32 mouse cellular contexts compared by ENCODE assay signal in genomic region chr9:83324336-83324735, GRCm38 (mm10).
DNase-seq lines count a peak whose midpoint lies in the region; ATAC-seq and TF ChIP-seq lines count a peak whose summit lies in the region.
"Had no signal": no experiment of that assay in that cellular context is flagged by ENCODE, and none has a peak within 500 bp of the region (broad histone marks: within the 10 kb centered on the region; RNA-seq: fewer than 3 reads in every experiment).

No protein-coding gene starts in this region.

- WGBS in stomach, postnatal 0 days: 76% methylated on average over 3 of the region's 3 CpGs

- H3K9ac ChIP-seq in stomach, postnatal 0 days (ENCODE audit: low read length): no peak overlapping the region
- H3K9ac ChIP-seq: embryonic facial prominence, embryonic 12.5 days; forebrain, embryonic 15.5 days; hindbrain, embryonic 14.5 days; limb, embryonic 12.5 days; liver, embryonic 15.5 days; lung, embryonic 15.5 days; midbrain, embryonic 12.5 days; neural tube, embryonic 12.5 days had no signal

- H3K27me3 ChIP-seq in C2C12 (ENCODE audit: control insufficient read depth, insufficient read depth, insufficient read length): no peaks in the 10 kb centered on the region
- no peaks in the 10 kb centered on the region for H3K27me3 ChIP-seq in stomach, postnatal 0 days (ENCODE audit: control insufficient read depth, insufficient read depth, low read length)
- H3K27me3 ChIP-seq: embryonic facial prominence, embryonic 12.5 days; forebrain, embryonic 15.5 days; limb, embryonic 12.5 days; liver, embryonic 15.5 days; lung, embryonic 15.5 days; midbrain, embryonic 12.5 days; neural tube, embryonic 12.5 days had no signal

- no peaks in the 10 kb centered on the region for H3K36me3 ChIP-seq in C2C12 (ENCODE audit: control insufficient read depth, insufficient read depth)
- H3K36me3 ChIP-seq in stomach, postnatal 0 days (ENCODE audit: control insufficient read depth, insufficient read depth, low read length): no peaks in the 10 kb centered on the region
- H3K36me3 ChIP-seq: embryonic facial prominence, embryonic 12.5 days; forebrain, embryonic 15.5 days; limb, embryonic 12.5 days; liver, embryonic 15.5 days; lung, embryonic 15.5 days; midbrain, embryonic 12.5 days; neural tube, embryonic 12.5 days had no signal

- intact Hi-C loops in heart, postnatal 10 days (cut with DNase I): no loop called here

- H3ac ChIP-seq in C2C12 (ENCODE audit: control insufficient read depth, insufficient read length, low read depth): no peak overlapping the region

- TF ChIP-seq EP300 in stomach, postnatal 0 days (optimal IDR thresholded peaks at IDR 0.05): no peak

- peak; percentile 3 for DNase-seq in lung, postnatal 25 days (ENCODE audit: low spot score)
- DNase-seq in lung, postnatal 10 days: no peak
- peak; percentile 7 for DNase-seq in naive thymus-derived CD4-positive, alpha-beta T cell, adult 2 months (ENCODE audit: low read depth)
- DNase-seq in heart, postnatal 10 days: no peak
- DNase-seq in stomach, postnatal 0 days (ENCODE audit: low spot score): no peak
- DNase-seq: adrenal gland, adult 2 months; adrenal gland, postnatal 36 days; cerebellum, adult 8-10 months; cerebellum, postnatal 36 days; embryo, embryonic 11 days; gastrocnemius, postnatal 25 days; heart, adult 18-20 months; heart, postnatal 4 days; kidney, adult 9 months; kidney, postnatal 10 days; layer of hippocampus, adult 9-11 months; right cerebral cortex, postnatal 4 days; thymus, postnatal 36 days had no signal

- H3K79me3 ChIP-seq in C2C12 (ENCODE audit: low read depth): no peaks in the 10 kb centered on the region

- ATAC-seq in granulocyte monocyte progenitor cell, adult 5-6 weeks (replicated peaks; ENCODE audit: poor library complexity, severe bottlenecking): peak; percentile 94
- no peak for ATAC-seq in stomach, postnatal 0 days (ENCODE audit: low FRiP score, low TSS enrichment)
- ATAC-seq: activated CD4-positive, CD25-positive, alpha-beta regulatory T cell, adult 4 months; forebrain, embryonic 15.5 days; intestine, postnatal 0 days had no signal

- H3K4me1 ChIP-seq in stomach, postnatal 0 days (replicated peaks; ENCODE audit: control insufficient read depth, insufficient read depth): no peaks in the 10 kb centered on the region
- H3K4me1 ChIP-seq: liver, embryonic 15.5 days had no signal

- TF ChIP-seq CTCF in C2C12 (IDR thresholded peaks at IDR 0.05; ENCODE audit: control insufficient read depth, insufficient read depth, insufficient read length): no peak
- TF ChIP-seq CTCF in stomach, postnatal 0 days (IDR thresholded peaks at IDR 0.05; ENCODE audit: low read depth): no peak

- H3K9me3 ChIP-seq in stomach, postnatal 0 days (ENCODE audit: control insufficient read depth, low read length): no peaks in the 10 kb centered on the region
- H3K9me3 ChIP-seq: embryonic facial prominence, embryonic 12.5 days; forebrain, embryonic 15.5 days; limb, embryonic 12.5 days; liver, embryonic 15.5 days; lung, embryonic 15.5 days; megakaryocyte, embryonic 14.5 days; midbrain, embryonic 12.5 days; neural tube, embryonic 12.5 days had no signal

- H3K4me2 ChIP-seq in stomach, postnatal 0 days (replicated peaks; ENCODE audit: low read depth): no peak overlapping the region
- H3K4me2 ChIP-seq: embryonic facial prominence, embryonic 12.5 days; forebrain, embryonic 15.5 days; heart, embryonic 11.5 days; hindbrain, embryonic 14.5 days; limb, embryonic 12.5 days; liver, embryonic 15.5 days; lung, embryonic 15.5 days; midbrain, embryonic 12.5 days; neural tube, embryonic 12.5 days had no signal

- no peak overlapping the region for H3K27ac ChIP-seq in stomach, postnatal 0 days (replicated peaks)
- H3K27ac ChIP-seq: embryonic facial prominence, embryonic 12.5 days; forebrain, embryonic 15.5 days; hindbrain, embryonic 14.5 days; limb, embryonic 12.5 days; liver, embryonic 15.5 days; lung, embryonic 15.5 days; midbrain, embryonic 12.5 days; neural tube, embryonic 12.5 days had no signal

- H3K79me2 ChIP-seq in C2C12 (ENCODE audit: control insufficient read depth, insufficient read depth): no peaks in the 10 kb centered on the region

- no peak overlapping the region for H3K4me3 ChIP-seq in C2C12 (ENCODE audit: insufficient read depth, poor library complexity, severe bottlenecking)
- no peak overlapping the region for H3K4me3 ChIP-seq in stomach, postnatal 0 days (ENCODE audit: low read depth, low read length)
- H3K4me3 ChIP-seq: embryonic facial prominence, embryonic 12.5 days; forebrain, embryonic 15.5 days; limb, embryonic 12.5 days; liver, embryonic 15.5 days; lung, embryonic 15.5 days; megakaryocyte, embryonic 14.5 days; midbrain, embryonic 12.5 days; neural tube, embryonic 12.5 days had no signal

TF ChIP-seq in C2C12, 6 proteins besides CTCF, POLR2A, EP300 and RAD21:
- no peak for TF ChIP-seq MYOG (IDR thresholded peaks at IDR 0.05; ENCODE audit: control insufficient read depth, extremely low read depth, insufficient read length)
- TF ChIP-seq CEBPB (IDR thresholded peaks at IDR 0.05; ENCODE audit: low read depth): peak; percentile 70
- TF ChIP-seq USF1 (IDR thresholded peaks at IDR 0.05; ENCODE audit: low read depth): no peak
- no peak for TF ChIP-seq FOSL1 (IDR thresholded peaks at IDR 0.05; ENCODE audit: insufficient read depth, low read length, poor library complexity, severe bottlenecking)
- no peak for TF ChIP-seq MAX (IDR thresholded peaks at IDR 0.05)
- TF ChIP-seq MYOD1 (IDR thresholded peaks at IDR 0.05; ENCODE audit: control insufficient read depth, insufficient read length, low read depth): no peak

Comparison
In these comparisons a context has a peak if more than half of its experiments do, and no peak if none do; other contexts are left out.
1. DNase-seq: peak in lung, postnatal 25 days (single experiment) and naive thymus-derived CD4-positive, alpha-beta T cell, adult 2 months (single experiment); none in lung, postnatal 10 days (single experiment), heart, postnatal 10 days (0 of 2) and stomach, postnatal 0 days (single experiment).